Mouse (Mus musculus) right cerebral cortex, postnatal 14 days (tissue): ENCODE measurements around the gene Ubald1.

ENCODE experiments used
- DNase-seq: peaks from one replicate; pipeline ENCODE4 v3.0.0; 2022

Ubald1 gene

GRCm38 (mm10) chr16:4866101-4866695 is 13.9 kb downstream of the Ubald1 start:
- no peak for DNase-seq

GRCm38 (mm10) chr16:4863742-4864141 is 16.4 kb downstream of the Ubald1 start:
- DNase-seq, result no peak

GRCm38 (mm10) chr16:4862863-4863483 is 17.1 kb downstream of the Ubald1 start:
- DNase-seq, result peak; percentile 69

- DNase-seq, result no peak
These were observed 18.7 kb downstream of the Ubald1 start for GRCm38 (mm10) chr16:4861392-4861791.

DNA sequence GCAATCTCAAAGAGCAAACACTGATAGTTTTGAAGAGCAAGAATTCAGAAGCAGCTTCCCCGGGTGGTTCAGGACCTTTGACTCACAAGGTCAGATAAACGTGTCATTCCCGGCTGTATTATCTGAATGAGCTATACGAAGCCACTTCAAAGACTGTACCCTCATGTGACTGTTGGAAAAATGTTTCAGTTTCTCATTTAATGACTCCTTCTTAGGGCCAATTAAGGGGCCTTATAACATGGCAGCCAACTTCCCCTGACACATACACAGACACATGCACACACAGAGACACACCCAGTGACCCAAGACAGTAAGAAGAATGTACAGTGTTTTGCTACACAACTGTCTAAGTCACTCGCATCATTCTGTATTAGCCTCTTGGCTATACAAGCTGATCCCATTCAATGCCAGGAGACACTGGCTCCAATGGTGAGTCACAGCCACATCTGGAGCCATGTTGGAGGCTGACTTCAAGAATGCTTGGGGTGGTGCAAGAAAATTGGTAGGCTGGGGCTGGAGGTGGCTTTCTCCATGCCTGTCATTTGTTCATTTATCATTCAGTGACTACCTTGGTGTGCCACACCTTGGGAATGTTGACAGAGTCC is 25.0 kb downstream of the Ubald1 start:
- no peak for DNase-seq

GRCm38 (mm10) chr16:4850938-4851628 is 29.0 kb downstream of the Ubald1 start:
- no peak for DNase-seq

GRCm38 (mm10) chr16:4850361-4850760 is 29.8 kb downstream of the Ubald1 start:
- no peak for DNase-seq

DNA sequence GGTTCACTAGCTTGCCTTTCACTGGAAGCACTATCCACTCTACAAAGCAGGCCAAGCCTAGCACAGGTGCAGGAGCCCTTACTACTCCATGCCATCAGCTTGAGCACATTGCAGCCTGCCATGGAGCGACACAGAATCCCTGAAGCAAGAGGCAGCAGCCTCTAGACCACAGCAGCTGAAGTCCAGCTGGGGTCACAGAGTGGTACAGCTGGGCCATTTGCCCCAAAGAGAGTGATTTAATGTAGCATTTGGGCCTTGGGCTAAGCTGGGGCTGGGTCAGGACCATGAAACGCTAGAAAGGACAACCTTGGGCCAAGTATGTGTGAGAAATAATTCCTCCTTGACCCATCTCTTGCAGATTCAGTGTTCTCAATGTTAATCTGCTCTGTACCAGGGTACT is 32.0 kb downstream of the Ubald1 start:
- DNase-seq, result no peak

GRCm38 (mm10) chr16:4847041-4847440 is 33.1 kb downstream of the Ubald1 start:
- no peak for DNase-seq

DNA sequence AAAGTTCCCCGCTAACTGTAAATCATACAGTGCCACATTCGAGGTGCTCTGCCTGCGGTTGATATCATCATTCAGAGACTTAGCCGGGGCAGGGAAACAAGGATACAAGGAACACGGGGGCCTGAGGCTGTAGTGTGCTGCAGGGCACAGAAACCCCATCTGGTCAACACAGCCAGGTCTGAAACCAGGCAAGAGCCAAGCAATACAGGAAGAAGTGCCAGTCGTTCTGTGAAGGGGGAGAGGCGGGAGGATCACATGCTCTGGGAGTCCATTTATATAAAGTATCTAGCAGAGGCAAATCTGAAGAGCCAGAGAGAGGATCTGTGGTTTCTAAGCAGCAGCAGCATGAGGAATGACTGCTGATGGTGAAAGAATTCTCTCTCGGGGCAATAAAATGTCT is 39.9 kb downstream of the Ubald1 start:
- DNase-seq, result no peak

DNA sequence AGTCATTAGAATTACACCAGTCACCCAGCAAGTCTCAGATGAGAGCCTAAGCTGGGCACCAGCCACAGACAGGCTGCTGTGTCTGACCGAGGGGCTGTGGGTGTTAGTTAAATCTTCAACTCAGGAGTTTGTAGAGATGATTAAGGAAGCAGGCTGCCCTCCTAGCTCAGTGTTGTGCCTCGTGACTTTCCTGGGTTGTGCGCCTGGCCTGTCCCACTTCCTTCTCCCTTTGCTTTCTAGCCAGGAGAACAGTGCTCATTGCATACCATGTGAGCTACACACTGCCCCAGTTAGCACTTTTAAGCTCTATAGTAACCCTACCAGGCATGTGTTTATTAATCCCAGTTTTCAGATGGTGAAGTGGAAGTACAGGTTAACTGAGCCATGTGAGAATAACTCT is 40.6 kb downstream of the Ubald1 start:
- DNase-seq, result no peak

DNA sequence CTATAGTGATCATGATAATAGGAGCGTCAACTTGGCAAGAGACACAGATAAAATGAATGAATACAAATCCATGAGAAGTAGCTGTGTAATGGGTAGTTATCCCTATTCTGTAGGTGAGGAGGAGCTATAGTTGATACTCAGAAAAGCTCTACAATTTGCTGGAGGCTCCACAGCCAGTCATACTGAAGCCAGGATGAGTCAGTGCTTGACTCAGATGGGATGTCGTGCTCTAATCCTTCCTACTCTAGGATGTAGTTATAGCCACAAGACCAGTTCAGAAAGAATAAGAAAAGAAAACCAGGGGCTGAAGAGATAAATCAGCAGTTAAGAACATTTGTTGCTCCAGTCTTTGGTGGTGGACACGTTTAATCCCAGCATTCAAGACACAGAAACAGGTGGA is 42.5 kb downstream of the Ubald1 start:
- no peak for DNase-seq

GRCm38 (mm10) chr16:4835191-4835590 is 44.9 kb downstream of the Ubald1 start, which contains the start of gene 4930562C15Rik:
Gene 4930562C15Rik, plus strand, starts transcription at chr16:4835416.
- DNase-seq, result no peak

DNA sequence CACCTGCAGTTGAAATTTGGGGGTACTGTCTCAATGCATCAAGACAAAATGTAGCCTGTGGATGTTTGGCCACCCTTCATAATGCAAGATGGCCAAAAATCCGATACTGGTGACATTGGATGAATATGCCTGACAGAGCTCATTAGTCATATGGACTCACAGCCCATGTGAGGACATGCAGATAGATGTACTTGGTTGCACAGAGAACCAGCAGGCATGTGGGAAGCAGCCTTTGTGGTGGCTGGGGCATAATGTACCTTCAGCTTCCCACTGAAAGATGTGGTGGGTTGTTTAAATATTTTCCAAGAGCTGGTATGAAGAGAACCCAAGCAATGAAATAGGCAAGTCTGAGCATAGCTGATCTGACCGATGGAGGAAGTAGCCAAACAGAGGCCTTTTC is 46.3 kb downstream of the Ubald1 start:
- no peak for DNase-seq

GRCm38 (mm10) chr16:4831650-4832419 is 48.3 kb downstream of the Ubald1 start:
- peak; percentile 59 for DNase-seq

GRCm38 (mm10) chr16:4829271-4829900 is 50.7 kb downstream of the Ubald1 start:
- DNase-seq, result no peak

- no peak for DNase-seq
These were observed 52.5 kb downstream of the Ubald1 start for GRCm38 (mm10) chr16:4827639-4828038.
